Mouse (Mus musculus) testis, adult 2 months (tissue): ENCODE measurements around the gene Ninj2.

Experiments
- CTCF ChIP-seq: fragments of 200-500 bp; IDR thresholded peaks from 2 replicates; pipeline ENCODE4 v1.5.1; 2012; ENCODE audit warnings: low read depth, mild to moderate bottlenecking, inconsistent platforms, low read length, moderate library complexity; ENCODE audit not compliant: control insufficient read depth, insufficient read depth, insufficient replicate concordance
- POLR2A ChIP-seq: fragments of 200-500 bp; IDR thresholded peaks from 2 replicates; pipeline ENCODE4 v1.6.1; 2012; ENCODE audit warnings: low read depth, mild to moderate bottlenecking, inconsistent platforms, low read length, moderate library complexity; ENCODE audit not compliant: control insufficient read depth

GRCm38 (mm10) chr6:120083442-120083841 is 9.7 kb upstream of the Ninj2 start:
- TF ChIP-seq CTCF (no peak), POLR2A (no peak)
